Mouse (Mus musculus): ENCODE measurements around the gene Tspan3. TPM values are rescaled to one million over a fixed set of nuclear protein-coding genes. Genes with fewer than 3 reads are reported as not detected.

The Tspan3 gene
- polyA plus RNA-seq, 1 experiment from 2014 or later: 575 TPM

- Histone ChIP-seq H3K27me3 (0 out of 2 replicates have a peak, but pooled peaks cover 9% of the 10 kb centered on the region), H3K4me3 (no peak overlapping the region), H3K36me3 (no peaks in the 10 kb centered on the region), H3K4me2 (no peak overlapping the region), H3K4me1 (replicated peaks) (peaks cover 31% of the 10 kb centered on the region), H3K27ac (peak overlapping the region; percentile 81), H3K9ac (peak overlapping the region; percentile 43; the same call in 1 of the 2 replicates), H3K9me3 (no peaks in the 10 kb centered on the region)
- ATAC-seq (ENCODE audit: low FRiP score): peak; percentile 64
- 55% methylated on average over 11 of the region's 11 CpGs for WGBS
Measured at GRCm38 (mm10) chr9:56191498-56192455, 26.5 kb upstream of the Tspan3 start.

GRCm38 (mm10) chr9:56180118-56180781 lies 15.0 kb upstream of the Tspan3 start:
- ATAC-seq (ENCODE audit: low FRiP score): 0 out of 2 replicates have a peak, but pooled peaks have one; percentile 54
- Histone ChIP-seq H3K9ac (no peak overlapping the region), H3K27ac (peak overlapping the region; percentile 41), H3K36me3 (no peaks in the 10 kb centered on the region), H3K27me3 (no peaks in the 10 kb centered on the region), H3K4me3 (no peak overlapping the region), H3K9me3 (no peaks in the 10 kb centered on the region), H3K4me2 (no peak overlapping the region), H3K4me1 (replicated peaks) (peaks cover 13% of the 10 kb centered on the region)
- WGBS: 26% methylated on average over 8 of the region's 8 CpGs

DNA sequence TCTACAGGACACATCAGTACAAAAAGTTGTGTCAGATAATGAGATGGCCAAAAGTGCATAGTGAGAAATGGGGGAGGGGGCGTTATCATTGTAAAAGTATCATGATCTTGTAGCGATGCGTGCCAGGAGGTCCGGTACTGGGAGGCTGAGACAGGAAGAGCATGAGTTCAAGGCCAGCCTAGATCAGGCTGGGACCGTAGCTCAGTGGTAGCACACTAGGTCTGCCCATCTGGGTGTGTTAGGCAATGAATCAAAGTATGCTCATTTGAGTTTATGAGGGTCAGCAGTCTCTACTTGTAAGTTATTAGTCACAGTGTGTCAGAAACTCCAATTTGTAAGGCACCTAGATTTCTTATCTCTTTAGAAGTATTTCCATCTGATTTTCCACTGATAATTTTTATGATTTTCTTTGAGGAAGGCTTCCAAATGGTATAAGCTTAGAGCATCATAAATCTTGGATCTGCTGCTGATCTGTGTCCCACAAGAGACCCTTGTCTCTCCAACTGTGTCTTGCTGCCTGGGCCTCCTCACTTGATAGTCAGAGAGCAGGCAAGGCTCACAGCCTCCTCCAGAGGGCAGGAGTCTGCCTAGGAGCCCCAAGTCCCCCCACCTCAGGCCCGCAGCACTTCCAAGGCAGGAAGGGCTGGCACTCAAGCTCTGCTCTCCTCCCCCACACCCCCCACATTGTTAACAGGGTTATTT lies 14.3 kb upstream of the Tspan3 start:
- H3K27ac ChIP-seq: no peak overlapping the region; the same call in 1 of the 2 replicates
- 82% methylated on average over 6 of the region's 6 CpGs for whole genome bisulfite sequencing
- no peaks in the 10 kb centered on the region for H3K9me3 ChIP-seq
- no peak overlapping the region for H3K9ac ChIP-seq
- no peak overlapping the region for H3K4me3 ChIP-seq
- no peaks in the 10 kb centered on the region for H3K27me3 ChIP-seq
- H3K4me1 ChIP-seq (replicated peaks): peaks cover 13% of the 10 kb centered on the region
- ATAC-seq (ENCODE audit: low FRiP score): no peak
- H3K36me3 ChIP-seq: no peaks in the 10 kb centered on the region
- H3K4me2 ChIP-seq: no peak overlapping the region

- 84% methylated on average over 4 of the region's 4 CpGs for WGBS
- Histone ChIP-seq H3K4me2 (no peak overlapping the region), H3K4me3 (no peak overlapping the region), H3K4me1 (replicated peaks) (peaks cover 13% of the 10 kb centered on the region), H3K36me3 (no peaks in the 10 kb centered on the region), H3K27ac (no peak overlapping the region), H3K9me3 (no peaks in the 10 kb centered on the region), H3K27me3 (no peaks in the 10 kb centered on the region), H3K9ac (no peak overlapping the region)
- ATAC-seq (ENCODE audit: low FRiP score): no peak
Measured at GRCm38 (mm10) chr9:56177354-56177753, 12.1 kb upstream of the Tspan3 start.

GRCm38 (mm10) chr9:56175316-56175715 lies 10.0 kb upstream of the Tspan3 start:
- no peaks in the 10 kb centered on the region for H3K9me3 ChIP-seq
- H3K9ac ChIP-seq: no peak overlapping the region
- H3K4me2 ChIP-seq: no peak overlapping the region
- H3K36me3 ChIP-seq: no peaks in the 10 kb centered on the region
- 88% methylated on average over 3 of the region's 3 CpGs for WGBS
- H3K4me1 ChIP-seq (replicated peaks): peaks cover 6% of the 10 kb centered on the region
- ATAC-seq (ENCODE audit: low FRiP score): no peak
- H3K27ac ChIP-seq: no peak overlapping the region
- no peaks in the 10 kb centered on the region for H3K27me3 ChIP-seq
- no peak overlapping the region for H3K4me3 ChIP-seq

DNA sequence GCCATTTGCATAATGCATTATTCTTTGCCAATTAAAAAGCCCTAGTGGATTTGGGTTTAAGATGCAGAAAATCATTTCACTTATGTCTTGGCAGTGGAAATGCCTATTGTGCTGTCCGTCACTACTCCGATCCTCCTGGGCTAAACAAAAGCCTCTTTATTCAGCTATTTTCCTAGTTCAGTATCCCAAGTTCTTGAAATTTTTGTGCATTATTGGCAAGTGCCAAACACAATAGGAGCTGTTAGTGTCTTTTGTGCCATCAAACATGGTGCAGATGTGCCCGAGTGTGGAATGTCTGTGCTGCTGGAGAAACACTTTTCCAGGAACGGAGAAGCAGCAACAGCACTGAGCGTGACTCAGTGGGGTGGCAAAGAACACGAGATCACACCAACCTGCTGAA lies 2.4 kb upstream of the Tspan3 start:
- no peak overlapping the region for H3K9ac ChIP-seq
- no peaks in the 10 kb centered on the region for H3K36me3 ChIP-seq
- 0 out of 2 replicates have a peak overlapping the region, but pooled peaks have one; percentile 6 for H3K4me2 ChIP-seq
- H3K27me3 ChIP-seq: no peaks in the 10 kb centered on the region
- no peak overlapping the region for H3K27ac ChIP-seq
- WGBS: 13% methylated on average over 6 of the region's 6 CpGs
- no peak for ATAC-seq (ENCODE audit: low FRiP score)
- H3K4me3 ChIP-seq: no peak overlapping the region
- peaks cover 9% of the 10 kb centered on the region for H3K4me1 ChIP-seq (replicated peaks)
- no peaks in the 10 kb centered on the region for H3K9me3 ChIP-seq

DNA sequence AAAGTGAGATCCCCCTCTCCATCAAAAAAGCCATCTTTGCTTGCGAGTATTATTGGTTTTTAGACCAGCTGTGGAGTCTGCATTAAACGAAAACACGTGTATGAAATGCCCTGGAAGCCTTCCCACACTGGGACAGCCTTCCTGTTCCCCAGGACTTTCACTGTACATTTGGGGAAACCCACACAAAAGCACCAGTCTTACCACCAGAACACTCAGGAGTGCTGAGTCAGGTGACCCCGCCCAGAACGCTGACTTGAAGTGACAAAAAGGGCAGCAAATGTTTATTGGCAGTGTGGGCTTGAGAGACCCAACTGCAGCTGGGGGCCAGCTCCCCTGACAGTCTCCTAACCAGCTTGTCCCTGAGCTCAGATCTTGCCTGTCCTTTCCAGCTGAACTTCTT lies 884 bp upstream of the Tspan3 start:
- H3K4me3 ChIP-seq: no peak overlapping the region
- H3K9me3 ChIP-seq: no peaks in the 10 kb centered on the region
- H3K4me2 ChIP-seq: no peak overlapping the region
- 68% methylated on average over 5 of the region's 5 CpGs for WGBS
- H3K27ac ChIP-seq: no peak overlapping the region
- peaks cover 18% of the 10 kb centered on the region for H3K4me1 ChIP-seq (replicated peaks)
- no peak overlapping the region for H3K9ac ChIP-seq
- H3K27me3 ChIP-seq: no peaks in the 10 kb centered on the region
- no peak for ATAC-seq (ENCODE audit: low FRiP score)
- H3K36me3 ChIP-seq: no peaks in the 10 kb centered on the region

GRCm38 (mm10) chr9:56160341-56161141 lies 4.7 kb downstream of the Tspan3 start:
- Histone ChIP-seq H3K9me3 (no peaks in the 10 kb centered on the region), H3K27me3 (no peaks in the 10 kb centered on the region), H3K4me2 (peak overlapping the region; percentile 80), H3K4me3 (peak overlapping the region; percentile 99), H3K9ac (peak overlapping the region; percentile 99), H3K27ac (peak overlapping the region; percentile 99), H3K36me3 (no peaks in the 10 kb centered on the region), H3K4me1 (replicated peaks) (peaks cover 36% of the 10 kb centered on the region)
- peak; percentile 97 for ATAC-seq (ENCODE audit: low FRiP score)
- WGBS: under 1% methylated on average over 82 of the region's 82 CpGs

GRCm38 (mm10) chr9:56159456-56159855 lies 5.8 kb downstream of the Tspan3 start:
- Histone ChIP-seq H3K4me1 (replicated peaks) (peaks cover 38% of the 10 kb centered on the region), H3K27me3 (no peaks in the 10 kb centered on the region), H3K9ac (peak overlapping the region; percentile 99), H3K4me3 (peak overlapping the region; percentile 99), H3K36me3 (no peaks in the 10 kb centered on the region), H3K9me3 (no peaks in the 10 kb centered on the region), H3K4me2 (peak overlapping the region; percentile 80), H3K27ac (no peak overlapping the region)
- WGBS: 9% methylated on average over 2 of the region's 2 CpGs
- ATAC-seq (ENCODE audit: low FRiP score): no peak

DNA sequence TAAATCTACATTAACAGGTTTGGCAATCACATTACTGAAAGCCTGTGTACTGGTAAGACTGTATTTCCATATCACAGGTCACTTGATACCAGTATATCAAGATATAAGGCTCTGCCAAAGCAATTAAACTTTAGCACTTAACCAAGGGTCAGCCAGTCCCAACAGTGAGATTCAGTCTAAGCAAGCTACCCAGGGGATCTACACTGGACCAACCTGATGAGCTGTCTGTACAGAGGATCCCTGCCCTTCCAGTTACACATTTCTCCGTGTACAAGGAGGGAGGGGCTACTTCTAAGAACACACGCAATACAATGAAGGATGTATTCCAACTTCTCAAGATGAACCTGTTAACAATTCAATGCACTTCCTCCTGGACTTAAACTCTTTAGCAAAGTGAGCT lies 7.2 kb downstream of the Tspan3 start:
- Histone ChIP-seq H3K4me2 (peak overlapping the region; percentile 30; the same call in 1 of the 2 replicates), H3K36me3 (no peaks in the 10 kb centered on the region), H3K27ac (no peak overlapping the region), H3K4me3 (no peak overlapping the region), H3K4me1 (replicated peaks) (peaks cover 45% of the 10 kb centered on the region), H3K9ac (no peak overlapping the region), H3K27me3 (no peaks in the 10 kb centered on the region), H3K9me3 (no peaks in the 10 kb centered on the region)
- 62% methylated on average over 2 of the region's 2 CpGs for WGBS
- ATAC-seq (ENCODE audit: low FRiP score): no peak

DNA sequence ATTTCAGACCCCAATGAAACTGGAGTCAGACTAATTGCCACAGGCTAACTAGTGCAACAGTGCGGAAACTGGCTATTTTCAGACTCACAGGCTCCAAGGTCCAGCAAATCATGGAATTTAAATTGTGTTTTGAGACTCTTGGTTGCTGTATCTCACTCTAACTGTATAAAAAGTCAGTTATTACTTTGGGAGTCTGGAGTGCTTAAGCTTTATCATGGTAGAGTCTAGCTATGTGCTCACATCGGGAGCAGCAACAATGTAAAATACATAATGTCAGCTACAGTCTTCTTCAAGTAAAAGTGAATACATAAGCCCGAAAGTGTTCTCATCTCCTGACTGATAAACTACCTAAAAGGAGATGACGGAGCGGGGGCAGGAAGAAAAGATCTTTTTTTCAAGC lies 10.7 kb downstream of the Tspan3 start:
- peaks cover 47% of the 10 kb centered on the region for H3K4me1 ChIP-seq (replicated peaks)
- H3K36me3 ChIP-seq: peaks cover 6% of the 10 kb centered on the region
- no peak overlapping the region for H3K4me3 ChIP-seq
- H3K9me3 ChIP-seq: no peaks in the 10 kb centered on the region
- no peak overlapping the region for H3K9ac ChIP-seq
- H3K4me2 ChIP-seq: no peak overlapping the region
- no peak overlapping the region for H3K27ac ChIP-seq
- ATAC-seq (ENCODE audit: low FRiP score): no peak
- 96% methylated on average over 5 of the region's 5 CpGs for WGBS
- H3K27me3 ChIP-seq: no peaks in the 10 kb centered on the region
